Mouse (Mus musculus) erythroblast, adult 5-6 weeks (primary cell): ENCODE data around the gene Misp. TPM values are rescaled to one million over a fixed set of nuclear protein-coding genes. Genes with fewer than 3 reads are reported as not detected.

ENCODE experiments used
- ATAC-seq: replicated peaks from 2 replicates; pipeline ENCODE4 v1.8.0; 2016; ENCODE audit warnings: moderate number of reproducible peaks, mild to moderate bottlenecking, moderate TSS enrichment, inconsistent platforms; ENCODE audit not compliant: poor library complexity, low FRiP score, severe bottlenecking
- total RNA-seq, 2 experiments: library from RNA; stranded (forward) in 1 of 2; stranded (reverse) in 1 of 2; fragments of 150-400 nt in 1 of 2; fragments of 200-764, 138-1000 nt in 1 of 2; gene quantifications; 2 replicates each; pipeline versions ENCODE4 v1.2.3 to v1.2.4; 2015 to 2017; ENCODE audit warnings: low replicate concordance in 2 of 2

Misp gene
- total RNA-seq, 2 experiments from 2014 or later: not detected

DNA sequence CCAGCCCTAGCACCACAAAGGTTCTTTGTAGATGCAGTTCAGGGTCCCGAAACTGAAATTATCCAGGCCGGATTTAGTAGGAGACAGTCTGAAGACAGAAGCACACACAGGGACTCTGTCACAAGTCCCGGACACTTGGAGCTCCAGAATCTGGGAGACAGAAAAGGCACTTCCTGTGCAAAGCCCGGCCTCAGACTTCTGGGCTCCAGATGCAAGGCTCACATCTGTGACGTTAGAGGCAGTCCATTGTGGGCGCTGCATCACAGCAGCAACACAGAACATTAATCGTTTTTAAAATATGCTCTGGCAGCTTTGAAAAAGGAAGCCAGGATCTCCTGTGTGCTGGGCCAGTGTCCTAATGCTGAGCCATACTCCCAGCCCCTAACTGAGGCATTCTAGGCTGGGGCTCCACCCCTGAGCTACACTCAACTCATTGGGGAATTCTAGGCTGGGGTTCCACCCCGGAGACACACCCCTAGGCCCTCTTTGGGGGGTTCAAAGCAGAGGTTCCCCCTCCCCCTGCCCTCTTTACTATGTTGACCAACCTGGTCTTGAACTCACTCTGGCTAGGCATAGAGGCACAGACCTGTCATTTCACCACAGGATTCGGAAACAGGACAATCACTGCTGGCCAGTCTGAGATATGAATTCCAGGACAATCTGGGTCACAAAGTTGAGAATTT is 31.5 kb downstream of the Misp start:
- ATAC-seq: no peak

DNA sequence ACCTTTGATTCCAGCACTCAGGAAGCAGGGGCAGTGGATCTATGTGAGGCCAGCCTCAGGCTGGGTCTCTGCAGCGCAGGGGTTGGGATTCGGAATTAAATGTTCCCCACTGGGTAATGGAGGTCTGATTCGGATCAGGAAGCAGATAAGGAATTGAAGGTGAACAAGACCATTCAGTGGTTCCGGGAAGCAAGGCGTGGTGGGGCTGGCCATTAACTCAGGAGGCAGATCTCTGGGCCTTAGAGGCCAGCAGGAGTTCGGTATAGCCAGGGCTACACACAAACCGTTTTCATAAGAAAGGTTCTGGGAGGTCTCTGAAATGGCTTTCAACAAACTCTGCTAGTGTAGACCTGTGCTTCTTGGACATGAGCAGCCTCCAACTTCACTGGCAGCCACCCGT is 32.0 kb downstream of the Misp start:
- no peak for ATAC-seq

DNA sequence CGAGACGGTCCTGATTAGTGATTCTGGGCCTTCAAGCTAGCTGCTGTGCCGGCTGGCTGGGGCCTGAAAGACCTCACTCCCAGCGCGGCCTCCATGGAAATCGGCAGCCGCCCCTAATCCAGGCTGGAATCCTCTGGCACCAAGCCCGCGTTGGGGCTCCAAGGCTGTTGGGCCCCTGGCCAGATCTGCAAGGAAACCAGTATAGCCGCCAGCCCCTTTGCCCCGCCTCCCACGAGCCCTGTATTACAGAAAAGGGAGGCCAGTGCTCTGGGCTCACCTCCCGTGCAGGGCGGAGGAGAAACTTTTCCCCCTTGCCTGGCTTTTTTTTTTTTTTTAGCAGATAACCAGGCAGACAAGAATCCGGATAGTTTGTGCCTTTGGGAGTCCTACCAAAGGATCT is 32.6 kb downstream of the Misp start:
- 0 out of 2 replicates have a peak, but pooled peaks have one; percentile 14 for ATAC-seq

DNA sequence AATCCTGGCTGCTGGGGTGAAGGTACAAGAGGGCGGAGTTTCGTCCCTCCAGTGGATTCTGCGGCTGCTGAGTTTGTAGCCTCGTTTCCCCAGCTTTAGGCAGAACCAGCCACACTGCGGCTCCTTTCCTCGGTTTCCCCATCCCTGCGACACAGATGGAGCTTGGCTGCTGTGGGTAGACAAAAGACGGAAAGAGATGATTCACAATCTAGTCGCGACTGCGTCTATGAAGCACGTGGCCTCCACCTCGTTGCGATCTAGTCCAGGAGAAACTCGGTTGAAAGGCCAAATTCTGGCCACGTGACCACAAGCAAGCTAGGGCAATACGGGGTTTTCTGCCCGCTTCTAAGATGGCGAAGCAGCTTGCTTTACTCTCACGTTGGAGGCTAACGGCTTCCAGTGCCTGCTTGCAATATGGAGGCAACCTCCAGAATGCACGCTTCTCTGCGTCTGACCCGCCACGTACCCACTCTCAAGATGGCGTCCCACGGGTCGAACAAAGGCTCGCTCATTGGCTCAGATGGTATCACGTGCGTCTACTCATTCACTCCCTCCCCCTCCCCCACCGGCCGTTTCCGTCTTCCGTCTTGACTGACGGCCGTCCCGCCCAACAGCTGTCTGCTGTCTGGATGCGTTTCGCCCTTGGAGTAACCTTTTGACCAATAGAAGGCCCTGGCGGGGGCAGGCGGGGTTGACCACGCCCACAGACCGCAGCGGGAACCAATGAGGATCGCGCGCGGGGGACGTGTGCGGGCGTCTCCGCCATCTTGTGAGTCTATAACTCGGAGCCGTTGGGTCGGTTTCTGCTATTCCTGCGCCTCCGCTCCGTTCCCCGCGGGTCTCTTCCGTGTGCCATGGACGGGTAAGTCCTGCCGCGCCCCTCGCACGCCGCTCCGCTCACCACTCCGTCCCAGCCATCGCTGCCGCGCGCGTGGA is 33.3 kb downstream of the Misp start, which contains the start of gene Ptbp1:
TSS of gene Ptbp1 (plus strand) at position 568 of the 936 bp plus-strand sequence.
- peak; percentile 88 for ATAC-seq

DNA sequence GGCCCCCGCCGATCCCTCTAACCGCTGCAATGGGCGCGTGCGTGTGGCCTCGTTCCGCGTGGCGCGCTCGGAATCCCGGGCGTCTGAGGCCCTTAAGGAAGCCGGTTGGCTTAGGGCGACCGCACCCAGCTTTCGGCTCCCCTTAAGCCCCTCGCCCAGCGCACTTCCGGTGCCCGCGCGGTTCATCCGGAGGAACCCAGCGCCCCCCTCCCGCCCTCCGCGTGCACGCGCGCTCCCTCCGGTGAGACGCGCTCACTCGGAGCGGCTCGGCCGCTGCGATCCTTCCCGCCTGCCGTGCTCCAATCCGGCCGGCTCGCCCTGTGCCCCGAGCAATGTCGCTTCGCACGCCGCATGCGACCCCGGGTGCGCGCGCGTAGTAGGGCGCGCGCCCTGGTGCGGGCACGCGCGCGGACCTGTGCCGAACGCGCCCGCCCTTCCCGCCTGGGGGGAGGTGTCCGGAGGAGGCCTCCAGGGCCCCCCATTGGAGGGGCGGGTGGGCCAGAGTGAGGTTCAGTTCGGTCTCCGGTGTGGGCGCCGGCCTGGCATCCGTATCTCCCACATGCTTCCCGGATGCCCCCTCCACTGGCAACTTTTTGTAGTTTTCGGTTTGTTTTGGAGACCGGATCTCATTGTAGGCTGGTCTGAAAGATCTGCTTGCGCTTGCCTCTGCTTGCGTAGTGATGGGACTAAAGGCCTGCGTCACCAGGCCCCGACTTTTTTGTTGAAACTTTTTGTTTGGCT is 34.2 kb downstream of the Misp start:
- ATAC-seq: peak; percentile 5; the same call in 1 of the 2 replicates

DNA sequence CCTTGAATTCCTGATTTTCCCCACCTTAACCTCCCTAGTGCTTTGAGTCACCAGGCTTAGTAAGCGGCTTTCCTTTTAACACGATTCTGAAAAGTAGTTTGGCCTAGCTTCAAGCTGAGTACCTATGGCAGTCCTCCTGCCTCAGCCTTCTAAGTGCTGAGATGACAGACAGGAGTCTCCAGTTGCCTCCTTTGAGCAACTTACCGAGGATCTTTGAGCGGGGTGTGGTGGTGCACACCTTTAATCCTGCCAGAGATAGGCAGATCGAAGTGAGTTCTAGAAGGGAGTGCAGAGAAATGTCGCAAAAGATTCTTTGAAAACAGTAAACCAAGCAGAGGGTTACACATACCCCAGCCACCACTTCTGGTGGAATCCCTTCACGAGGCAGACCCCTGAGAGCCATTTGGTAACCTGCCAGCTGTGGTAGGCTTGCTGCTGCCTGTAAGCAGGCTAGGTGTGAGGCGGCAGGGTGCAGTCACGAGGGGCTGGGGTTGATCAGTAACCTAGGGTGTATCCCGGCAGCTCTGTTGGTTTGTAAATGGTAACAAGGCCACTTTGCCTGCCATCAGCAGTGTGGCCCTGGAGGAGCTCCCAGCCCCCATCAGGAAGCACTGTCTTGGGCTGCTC is 34.9 kb downstream of the Misp start:
- 0 out of 2 replicates have a peak, but pooled peaks have one; percentile 15 for ATAC-seq

DNA sequence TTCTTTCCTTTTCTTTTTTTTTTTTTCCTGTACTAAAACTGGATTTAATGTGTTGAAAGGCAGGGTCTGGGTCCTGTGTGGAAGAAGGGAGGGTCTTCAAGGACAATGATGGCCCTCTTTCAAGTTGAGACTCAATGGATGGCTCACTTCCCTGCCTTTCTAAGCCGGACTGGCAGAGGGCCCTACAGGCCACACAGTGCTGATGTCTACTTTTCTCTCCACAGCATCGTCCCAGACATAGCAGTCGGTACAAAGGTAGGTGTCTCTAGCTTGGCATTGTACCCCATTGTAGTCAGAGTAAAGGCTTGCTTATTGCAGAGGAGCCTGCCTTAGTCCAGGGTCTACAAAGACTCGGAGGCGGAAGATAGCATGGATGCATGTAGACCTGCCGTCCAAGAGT is 35.5 kb downstream of the Misp start:
- no peak for ATAC-seq

DNA sequence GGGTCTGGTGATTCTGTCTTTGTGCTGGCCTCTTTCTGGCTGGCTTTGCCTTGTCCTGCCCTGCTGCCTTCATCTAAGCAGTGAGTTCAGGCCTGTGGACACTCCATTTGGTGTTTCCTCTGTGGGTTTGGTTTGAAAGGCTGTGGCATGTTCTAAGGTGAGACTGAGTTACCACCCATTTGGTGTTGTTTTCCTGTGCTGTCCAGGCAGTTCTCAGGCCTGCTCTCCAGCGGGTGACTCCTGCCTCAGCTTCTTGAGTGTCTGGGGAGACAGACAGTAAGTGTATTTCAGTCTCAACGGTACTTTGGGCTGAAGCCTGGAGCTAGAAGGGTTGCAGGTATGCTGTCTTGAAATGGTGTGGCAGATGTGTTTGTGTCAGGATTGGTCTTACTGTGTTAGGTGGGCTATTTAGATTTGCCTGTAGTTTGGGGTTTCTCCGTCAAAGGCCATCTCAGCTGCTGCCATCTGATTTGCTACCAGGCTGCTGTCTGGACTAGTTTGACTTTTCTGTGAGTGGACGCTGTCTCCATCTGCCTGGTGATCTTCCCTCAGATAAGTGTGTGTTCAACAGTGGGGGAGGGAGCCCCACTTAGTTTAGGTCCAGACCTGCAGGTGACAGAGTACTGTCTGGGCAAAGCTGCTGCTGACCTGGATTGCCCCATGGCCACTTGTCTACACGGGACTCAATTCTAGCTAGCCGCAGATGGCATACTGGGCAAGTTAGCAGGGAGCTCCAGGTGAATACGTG is 36.1 kb downstream of the Misp start:
- no peak for ATAC-seq

DNA sequence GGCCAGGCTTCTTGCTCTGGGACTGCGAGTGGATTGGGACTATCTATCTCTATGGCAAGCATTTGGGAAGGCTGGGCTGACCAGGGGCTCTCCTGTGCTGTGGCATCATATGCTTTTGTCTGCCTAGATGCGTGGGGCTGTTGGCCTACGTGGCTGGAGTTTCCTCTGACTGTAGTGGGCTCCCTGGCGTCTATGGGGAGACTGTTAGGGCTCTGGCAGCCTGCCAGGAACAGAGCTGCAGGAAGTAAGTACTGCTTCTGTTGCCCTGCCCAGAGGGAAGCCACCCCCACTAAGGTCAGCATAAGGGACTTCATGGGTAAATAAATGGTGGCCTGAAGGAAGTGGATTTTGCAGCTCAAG is 36.6 kb downstream of the Misp start:
- no peak for ATAC-seq

DNA sequence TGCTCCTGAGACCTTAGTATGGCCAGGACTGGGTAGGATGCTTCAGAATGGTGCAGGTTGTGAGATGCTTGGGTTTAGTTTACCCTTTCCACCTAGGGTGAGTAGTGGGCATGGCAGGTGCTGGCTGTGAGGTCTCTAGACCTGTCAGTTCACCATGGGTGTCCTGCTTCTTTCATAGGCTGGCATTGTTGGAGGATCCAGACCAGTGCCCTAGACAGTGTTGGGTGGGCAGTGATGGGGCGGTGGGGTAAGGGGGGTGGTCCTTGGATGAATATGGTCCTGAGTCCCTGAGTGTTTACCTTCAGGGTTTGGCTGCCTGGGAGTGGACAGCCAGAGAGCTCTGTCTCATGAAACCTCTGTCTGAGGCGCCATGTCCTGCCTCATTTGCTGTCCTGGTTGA is 37.1 kb downstream of the Misp start:
- ATAC-seq: no peak

DNA sequence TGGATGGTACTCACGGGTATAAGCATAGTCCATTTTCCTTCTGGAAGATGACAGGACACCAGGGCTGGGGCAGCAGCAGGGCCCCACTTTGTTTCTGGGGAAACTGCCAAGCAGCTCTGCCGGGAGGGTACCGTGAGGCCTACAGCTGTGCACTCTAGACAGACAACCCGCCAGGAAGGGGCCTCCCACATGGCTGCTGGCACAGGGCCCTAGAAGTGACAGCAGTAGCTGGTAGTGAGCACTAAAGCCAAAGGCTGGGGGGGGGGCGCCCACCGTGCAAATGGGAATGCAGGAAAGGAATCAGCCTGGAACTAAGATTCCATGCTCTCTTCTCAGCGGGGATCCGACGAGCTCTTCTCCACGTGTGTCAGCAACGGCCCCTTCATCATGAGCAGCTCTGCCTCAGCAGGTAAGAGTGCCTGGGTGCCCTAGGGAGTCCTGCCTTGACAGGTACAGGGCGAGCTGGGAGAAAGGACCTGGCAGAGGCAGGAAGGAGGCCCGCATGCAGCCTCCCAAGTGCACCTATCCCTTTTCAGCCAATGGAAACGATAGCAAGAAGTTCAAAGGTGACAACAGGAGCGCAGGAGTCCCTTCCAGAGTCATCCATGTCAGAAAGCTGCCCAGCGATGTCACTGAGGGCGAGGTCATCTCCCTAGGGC is 37.8 kb downstream of the Misp start:
- no peak for ATAC-seq

DNA sequence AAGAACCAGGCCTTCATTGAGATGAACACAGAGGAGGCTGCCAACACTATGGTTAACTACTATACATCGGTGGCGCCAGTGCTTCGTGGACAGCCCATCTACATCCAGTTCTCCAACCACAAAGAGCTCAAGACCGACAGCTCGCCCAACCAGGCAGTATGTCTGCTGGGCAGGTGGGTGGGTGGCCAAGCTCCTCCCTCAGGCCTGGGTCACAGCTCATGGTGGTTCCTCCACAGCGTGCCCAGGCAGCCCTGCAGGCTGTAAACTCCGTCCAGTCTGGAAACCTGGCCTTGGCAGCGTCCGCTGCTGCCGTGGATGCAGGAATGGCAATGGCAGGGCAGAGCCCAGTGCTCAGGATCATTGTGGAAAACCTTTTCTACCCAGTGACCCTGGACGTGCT is 38.3 kb downstream of the Misp start:
- no peak for ATAC-seq

DNA sequence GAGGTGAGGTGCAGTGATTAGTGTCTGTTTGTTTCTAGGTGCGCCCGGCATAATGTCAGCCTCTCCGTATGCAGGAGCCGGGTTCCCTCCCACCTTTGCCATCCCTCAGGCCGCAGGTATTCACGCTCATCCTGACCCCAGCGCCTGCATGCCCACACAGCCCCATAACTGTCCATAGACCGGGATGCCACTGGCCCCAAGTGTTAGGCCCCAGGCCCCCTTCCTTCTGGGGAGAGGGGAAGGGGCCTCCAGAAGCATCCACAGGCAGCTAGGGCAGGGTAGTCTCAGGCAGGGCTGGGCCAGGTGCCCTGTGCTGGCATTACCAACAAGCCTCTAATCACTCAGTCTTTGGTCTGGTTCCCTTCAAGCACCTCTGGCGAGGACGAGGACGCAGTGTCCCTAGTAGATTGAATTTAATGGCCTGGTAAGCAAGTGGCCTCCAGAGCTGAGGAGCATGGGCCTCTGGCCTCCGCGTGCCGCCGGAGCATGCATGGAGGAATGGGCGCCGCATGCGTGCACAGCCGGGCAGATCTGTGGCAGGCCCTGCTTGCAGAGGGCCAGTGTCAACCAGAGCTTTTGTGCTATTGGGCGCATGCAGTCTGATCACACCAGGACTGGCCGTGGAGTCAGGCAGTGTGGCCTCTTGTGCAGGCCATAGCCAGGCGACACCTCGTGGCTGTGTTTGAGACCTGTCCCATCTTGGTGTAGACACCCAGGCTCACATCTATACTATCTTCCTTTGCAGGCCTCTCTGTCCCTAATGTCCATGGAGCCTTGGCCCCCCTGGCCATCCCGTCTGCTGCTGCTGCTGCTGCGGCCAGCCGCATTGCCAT is 39.5 kb downstream of the Misp start:
- no peak for ATAC-seq

DNA sequence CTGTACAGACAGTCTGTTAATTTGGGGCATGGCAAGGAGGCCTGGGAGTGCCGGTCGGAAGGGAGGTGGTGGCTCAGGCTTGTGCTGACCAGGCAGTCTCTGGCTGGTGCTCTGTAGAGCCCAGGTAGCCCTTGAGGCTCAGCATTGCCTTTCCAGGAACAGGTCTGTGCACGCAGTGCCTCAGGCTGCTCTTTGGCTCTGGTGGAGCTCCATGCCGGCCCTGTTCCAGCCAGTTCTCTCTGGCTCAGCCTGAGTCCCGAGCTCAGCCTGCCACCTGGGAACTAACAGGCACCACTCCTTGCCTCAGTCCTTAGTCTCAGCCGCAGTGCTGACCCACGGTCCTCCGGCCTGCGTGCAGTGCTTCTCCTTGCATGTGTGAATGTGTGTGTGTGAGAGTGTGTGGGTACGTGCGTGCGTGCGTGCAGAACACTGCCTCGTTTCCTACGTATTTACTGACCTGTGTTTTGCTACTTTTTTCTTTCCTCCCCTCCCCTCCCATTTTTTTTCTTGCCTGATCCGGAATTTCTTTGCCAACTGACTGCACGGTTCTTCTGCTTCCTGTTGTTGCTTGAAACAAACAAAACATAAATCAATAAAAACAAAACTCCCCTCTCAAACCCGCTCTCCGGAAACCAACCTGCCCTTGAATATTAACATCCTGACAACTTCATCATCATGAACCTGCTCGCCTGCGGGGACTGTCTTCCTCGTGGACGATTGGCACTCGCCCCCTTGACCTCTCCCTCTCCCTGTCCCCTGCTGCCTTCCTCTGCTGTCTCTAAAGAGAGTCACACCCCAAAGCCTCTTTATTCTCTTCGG is 40.6 kb downstream of the Misp start:
- ATAC-seq: no peak

DNA sequence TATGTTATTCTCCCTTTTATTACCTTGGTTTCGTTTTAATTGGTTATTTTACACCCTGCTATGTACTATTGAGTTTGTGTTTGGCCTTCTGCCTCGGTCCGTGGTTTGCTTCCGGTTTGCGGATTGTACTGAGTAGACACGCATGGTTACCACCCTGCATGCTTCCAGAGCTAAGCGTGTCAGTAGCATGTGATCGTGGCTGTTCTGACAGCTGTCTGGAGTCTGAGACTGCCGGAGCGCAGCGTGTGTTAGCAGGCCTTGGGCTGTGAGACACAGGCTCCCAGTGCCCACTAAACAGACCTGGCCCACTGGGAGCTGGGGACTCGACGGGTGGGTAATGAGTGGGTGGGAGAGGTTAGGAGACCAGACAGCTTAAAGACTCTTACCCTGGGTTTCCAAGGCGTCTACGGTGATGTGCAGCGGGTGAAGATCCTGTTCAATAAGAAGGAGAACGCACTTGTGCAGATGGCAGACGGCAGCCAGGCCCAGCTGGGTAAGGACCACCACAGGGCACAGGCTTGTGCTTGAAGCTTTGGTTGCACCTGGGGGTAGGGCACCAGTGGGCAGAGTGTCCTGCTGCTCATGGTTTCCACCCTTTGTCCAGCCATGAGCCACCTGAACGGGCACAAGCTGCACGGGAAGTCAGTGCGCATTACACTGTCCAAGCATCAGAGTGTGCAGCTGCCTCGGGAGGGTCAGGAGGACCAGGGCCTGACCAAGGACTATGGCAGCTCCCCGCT is 41.4 kb downstream of the Misp start:
- ATAC-seq: no peak

DNA sequence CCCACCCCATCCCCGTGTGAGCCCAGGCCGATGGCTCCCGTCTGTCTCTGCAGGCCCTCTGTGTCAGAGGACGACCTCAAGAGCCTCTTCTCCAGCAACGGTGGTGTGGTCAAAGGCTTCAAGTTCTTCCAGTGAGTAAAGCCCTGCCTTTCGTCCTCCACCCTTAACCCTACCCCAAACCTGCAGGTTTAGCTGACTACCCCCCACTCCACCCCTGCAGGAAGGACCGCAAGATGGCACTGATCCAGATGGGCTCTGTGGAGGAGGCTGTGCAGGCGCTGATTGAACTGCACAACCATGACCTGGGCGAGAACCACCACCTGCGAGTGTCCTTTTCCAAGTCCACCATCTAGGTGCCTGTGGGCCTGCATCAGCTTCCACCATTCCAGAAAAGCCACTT is 42.1 kb downstream of the Misp start:
- no peak for ATAC-seq
